Mouse (Mus musculus): Measurements from ENCODE around the gene Dnaaf2.
A peak's percentile ranks its signal among the peaks of the same experiment; 100 is the strongest.
"Not testable (repeated sequence)": the region's sequence is repeated elsewhere in the genome, so short reads cannot be mapped to it uniquely, and the experiment has no call there.

Dnaaf2 gene

GRCm38 (mm10) chr12:69164904-69165303, 33.3 kb downstream of the Dnaaf2 start:
- no peak for DNase-seq (ENCODE audit: extremely low spot score)

- not testable (repeated sequence) for DNase-seq (ENCODE audit: extremely low spot score)
Measured at GRCm38 (mm10) chr12:69163586-69163985, 34.6 kb downstream of the Dnaaf2 start.

GRCm38 (mm10) chr12:69160677-69161076, 37.6 kb downstream of the Dnaaf2 start:
- DNase-seq (ENCODE audit: extremely low spot score), result not testable (repeated sequence)

GRCm38 (mm10) chr12:69159578-69159940, 38.7 kb downstream of the Dnaaf2 start:
- DNase-seq (ENCODE audit: extremely low spot score), result peak; percentile 81

GRCm38 (mm10) chr12:69158765-69159577, 39.3 kb downstream of the Dnaaf2 start, which contains the start of gene Rps29:
TSS of gene Rps29 (minus strand) at chr12:69159186.
- peak; percentile 98 for DNase-seq (ENCODE audit: extremely low spot score)

GRCm38 (mm10) chr12:69158366-69158764, 39.9 kb downstream of the Dnaaf2 start:
- no peak for DNase-seq (ENCODE audit: extremely low spot score)

GRCm38 (mm10) chr12:69157107-69157506, 41.1 kb downstream of the Dnaaf2 start:
- no peak for DNase-seq (ENCODE audit: extremely low spot score)

GRCm38 (mm10) chr12:69156436-69156835, 41.8 kb downstream of the Dnaaf2 start:
- no peak for DNase-seq (ENCODE audit: extremely low spot score)

- DNase-seq (ENCODE audit: extremely low spot score), result no peak
Measured at GRCm38 (mm10) chr12:69155923-69156322, 42.3 kb downstream of the Dnaaf2 start.

- DNase-seq (ENCODE audit: extremely low spot score), result no peak
Measured at GRCm38 (mm10) chr12:69150049-69150448, 48.2 kb downstream of the Dnaaf2 start.

- DNase-seq (ENCODE audit: extremely low spot score), result no peak
Measured at GRCm38 (mm10) chr12:69147166-69147735, 51.0 kb downstream of the Dnaaf2 start.

- DNase-seq (ENCODE audit: extremely low spot score), result no peak
Measured at GRCm38 (mm10) chr12:69143460-69143859, 54.8 kb downstream of the Dnaaf2 start.

- no peak for DNase-seq (ENCODE audit: extremely low spot score)
Measured at GRCm38 (mm10) chr12:69139841-69140240, 58.4 kb downstream of the Dnaaf2 start.

GRCm38 (mm10) chr12:69139201-69139600, 59.0 kb downstream of the Dnaaf2 start:
- DNase-seq (ENCODE audit: extremely low spot score), result no peak

All from embryo, embryonic 9.5 days (tissue).